8 mouse cellular contexts compared by ENCODE assay signal in the genomic region with DNA sequence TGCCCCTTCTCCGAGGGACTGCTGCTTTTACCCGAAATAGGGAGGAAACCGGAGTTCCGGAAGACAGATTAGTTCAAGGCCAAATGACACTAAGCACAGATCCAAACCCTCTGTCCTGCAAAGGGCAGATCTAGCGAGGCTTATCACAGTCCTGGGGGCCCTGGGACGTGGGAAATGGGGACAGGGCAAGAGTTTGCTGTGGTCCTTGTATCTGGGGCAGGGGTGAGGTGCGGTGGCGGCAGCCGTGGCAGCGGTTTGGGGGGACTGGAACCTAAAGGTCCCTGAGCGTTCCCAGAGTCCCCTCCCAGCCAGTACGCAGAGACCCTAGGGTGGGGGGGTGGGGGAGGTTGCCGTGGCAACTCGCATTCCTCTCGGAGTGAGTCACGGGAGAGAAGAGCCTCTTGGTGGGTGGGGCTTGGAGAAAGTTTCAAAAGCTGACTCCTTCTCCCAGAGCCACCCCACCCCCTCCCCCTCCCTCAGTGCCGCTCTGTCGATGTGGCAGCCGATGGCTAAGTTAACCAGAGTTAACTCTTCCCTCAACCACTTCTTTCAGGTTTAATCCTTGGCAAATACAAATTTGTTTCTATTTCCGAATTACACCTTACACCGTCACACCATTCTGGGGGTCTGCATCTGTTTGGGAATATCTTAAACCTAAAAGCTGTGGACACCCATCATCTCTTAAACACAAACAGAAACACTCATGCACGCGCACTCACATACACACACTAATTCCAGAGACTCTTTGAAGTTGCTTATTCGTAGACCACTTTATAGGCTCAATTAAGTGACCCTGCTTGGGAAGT. TPM values are rescaled to one million over a fixed set of nuclear protein-coding genes. Genes with fewer than 3 reads are reported as not detected.
DNase-seq lines count a peak whose midpoint lies in the region; ATAC-seq lines count a peak whose summit lies in the region.

No protein-coding gene starts in this region.

- no peaks in the 10 kb centered on the region for H3K27me3 ChIP-seq in forebrain, embryonic 13.5 days
- H3K27me3 ChIP-seq in hindbrain, embryonic 12.5 days, result 0 out of 2 replicates have a peak, but pooled peaks cover 3% of the 10 kb centered on the region
- H3K27me3 ChIP-seq in liver, embryonic 12.5 days (replicated peaks), result peaks cover 11% of the 10 kb centered on the region; the same call in 1 of the 2 replicates
- H3K27me3 ChIP-seq in neural tube, embryonic 13.5 days, result no peaks in the 10 kb centered on the region

- 1% methylated on average over 24 of the region's 24 CpGs for WGBS in forebrain, embryonic 13.5 days
- WGBS in hindbrain, embryonic 12.5 days, result 1% methylated on average over 24 of the region's 24 CpGs
- 3% methylated on average over 24 of the region's 24 CpGs for WGBS in liver, embryonic 12.5 days (ENCODE audit: insufficient replicate concordance)
- 2% methylated on average over 24 of the region's 24 CpGs for WGBS in neural tube, embryonic 13.5 days

- ATAC-seq in forebrain, embryonic 13.5 days, result peak; percentile 85
- peak; percentile 76 for ATAC-seq in hindbrain, embryonic 12.5 days (ENCODE audit: low FRiP score)
- ATAC-seq in liver, embryonic 12.5 days, result no peak
- peak; percentile 42; the same call in 1 of the 2 replicates for ATAC-seq in neural tube, embryonic 13.5 days (ENCODE audit: low read depth)
- ATAC-seq in erythroid progenitor cell, adult 5-6 weeks (replicated peaks; ENCODE audit: low FRiP score, poor library complexity, severe bottlenecking), result no peak
- ATAC-seq in frontal cortex, adult (ENCODE audit: low TSS enrichment), result no peak

- H3K36me3 ChIP-seq in forebrain, embryonic 13.5 days (ENCODE audit: poor library complexity, severe bottlenecking), result no peaks in the 10 kb centered on the region
- H3K36me3 ChIP-seq in hindbrain, embryonic 12.5 days, result no peaks in the 10 kb centered on the region
- no peaks in the 10 kb centered on the region for H3K36me3 ChIP-seq in liver, embryonic 12.5 days
- H3K36me3 ChIP-seq in neural tube, embryonic 13.5 days, result no peaks in the 10 kb centered on the region

- peak overlapping the region; percentile 37 for H3K4me3 ChIP-seq in forebrain, embryonic 13.5 days
- peak overlapping the region; percentile 45 for H3K4me3 ChIP-seq in hindbrain, embryonic 12.5 days
- peak overlapping the region; percentile 47 for H3K4me3 ChIP-seq in liver, embryonic 12.5 days
- peak overlapping the region; percentile 45 for H3K4me3 ChIP-seq in neural tube, embryonic 13.5 days

- H3K4me1 ChIP-seq in forebrain, embryonic 13.5 days, result peaks cover 30% of the 10 kb centered on the region
- peaks cover 52% of the 10 kb centered on the region for H3K4me1 ChIP-seq in hindbrain, embryonic 12.5 days
- H3K4me1 ChIP-seq in liver, embryonic 12.5 days, result peaks cover 50% of the 10 kb centered on the region
- peaks cover 44% of the 10 kb centered on the region for H3K4me1 ChIP-seq in neural tube, embryonic 13.5 days (replicated peaks)

- peak overlapping the region; percentile 58 for H3K9ac ChIP-seq in forebrain, embryonic 13.5 days
- peak overlapping the region; percentile 71 for H3K9ac ChIP-seq in hindbrain, embryonic 12.5 days
- H3K9ac ChIP-seq in liver, embryonic 12.5 days, result peak overlapping the region; percentile 52; the same call in 1 of the 2 replicates
- H3K9ac ChIP-seq in neural tube, embryonic 13.5 days, result peak overlapping the region; percentile 72

- peak overlapping the region; percentile 63 for H3K4me2 ChIP-seq in forebrain, embryonic 13.5 days
- H3K4me2 ChIP-seq in hindbrain, embryonic 12.5 days (replicated peaks), result peak overlapping the region; percentile 56
- peak overlapping the region; percentile 64 for H3K4me2 ChIP-seq in liver, embryonic 12.5 days
- peak overlapping the region; percentile 53 for H3K4me2 ChIP-seq in neural tube, embryonic 13.5 days

- DNase-seq in urinary bladder, postnatal 14 days (ENCODE audit: low spot score), result peak; percentile 74
- DNase-seq in urinary bladder, adult 2 months (ENCODE audit: low spot score), result no peak

- H3K9me3 ChIP-seq in forebrain, embryonic 13.5 days (replicated peaks), result no peaks in the 10 kb centered on the region
- H3K9me3 ChIP-seq in hindbrain, embryonic 12.5 days (replicated peaks), result no peaks in the 10 kb centered on the region
- no peaks in the 10 kb centered on the region for H3K9me3 ChIP-seq in liver, embryonic 12.5 days (replicated peaks)
- no peaks in the 10 kb centered on the region for H3K9me3 ChIP-seq in neural tube, embryonic 13.5 days

- peak overlapping the region; percentile 58; the same call in 1 of the 2 replicates for H3K27ac ChIP-seq in forebrain, embryonic 13.5 days
- H3K27ac ChIP-seq in hindbrain, embryonic 12.5 days, result peak overlapping the region; percentile 89
- peak overlapping the region; percentile 68 for H3K27ac ChIP-seq in liver, embryonic 12.5 days
- peak overlapping the region; percentile 86 for H3K27ac ChIP-seq in neural tube, embryonic 13.5 days (replicated peaks)

RNA-seq across cellular contexts. Expression of gene Sparc, which starts 4.9 kb away (rescaled TPM):
- 3,106 and 3,504 TPM in 2 replicates for polyA plus RNA-seq in urinary bladder, adult 2 months (2012; rRNA removed)
- polyA plus RNA-seq in forebrain, embryonic 13.5 days (2015; fragmentation: Nextera tagmentation; extraction: Ambion mirVana), result 273 and 289 TPM in 2 replicates
- polyA plus RNA-seq in hindbrain, embryonic 12.5 days (2016; fragmentation: Nextera tagmentation; extraction: Ambion mirVana), result 743 and 783 TPM in 2 replicates
- 167 and 173 TPM in 2 replicates for polyA plus RNA-seq in liver, embryonic 12.5 days (2016; fragmentation: Nextera tagmentation; extraction: Ambion mirVana)
- 730 and 747 TPM in 2 replicates for polyA plus RNA-seq in neural tube, embryonic 13.5 days (2015; fragmentation: Nextera tagmentation; extraction: Ambion mirVana)
- total RNA-seq in erythroid progenitor cell, adult 5-6 weeks (2015; ENCODE audit: low replicate concordance), result 1.8 and 3.8 TPM in 2 replicates
- total RNA-seq in erythroid progenitor cell, adult 5-6 weeks (2017; ENCODE audit: low replicate concordance), result 1.9 and 9.3 TPM in 2 replicates

RNA-seq across cellular contexts. Expression of gene Atox1, which starts 42.9 kb away (rescaled TPM):
- 382 and 536 TPM in 2 replicates for polyA plus RNA-seq in urinary bladder, adult 2 months (2012; rRNA removed)
- 260 and 278 TPM in 2 replicates for polyA plus RNA-seq in forebrain, embryonic 13.5 days (2015; fragmentation: Nextera tagmentation; extraction: Ambion mirVana)
- 236 and 284 TPM in 2 replicates for polyA plus RNA-seq in hindbrain, embryonic 12.5 days (2016; fragmentation: Nextera tagmentation; extraction: Ambion mirVana)
- polyA plus RNA-seq in liver, embryonic 12.5 days (2016; fragmentation: Nextera tagmentation; extraction: Ambion mirVana), result 203 and 210 TPM in 2 replicates
- polyA plus RNA-seq in neural tube, embryonic 13.5 days (2015; fragmentation: Nextera tagmentation; extraction: Ambion mirVana), result 281 and 343 TPM in 2 replicates
- total RNA-seq in erythroid progenitor cell, adult 5-6 weeks (2015; ENCODE audit: low replicate concordance), result 24.3 and 114 TPM in 2 replicates
- 18.5 TPM in 1 of 2 replicates, not detected in the other for total RNA-seq in erythroid progenitor cell, adult 5-6 weeks (2017; ENCODE audit: low replicate concordance)

RNA-seq across cellular contexts. Expression of gene G3bp1, which starts 51.4 kb away (rescaled TPM):
- 41.6 and 41.8 TPM in 2 replicates for polyA plus RNA-seq in urinary bladder, adult 2 months (2012; rRNA removed)
- polyA plus RNA-seq in forebrain, embryonic 13.5 days (2015; fragmentation: Nextera tagmentation; extraction: Ambion mirVana), result 182 and 199 TPM in 2 replicates
- polyA plus RNA-seq in hindbrain, embryonic 12.5 days (2016; fragmentation: Nextera tagmentation; extraction: Ambion mirVana), result 184 and 189 TPM in 2 replicates
- polyA plus RNA-seq in liver, embryonic 12.5 days (2016; fragmentation: Nextera tagmentation; extraction: Ambion mirVana), result 136 TPM in 2 replicates
- polyA plus RNA-seq in neural tube, embryonic 13.5 days (2015; fragmentation: Nextera tagmentation; extraction: Ambion mirVana), result 111 and 119 TPM in 2 replicates
- 27.7 and 35.7 TPM in 2 replicates for total RNA-seq in erythroid progenitor cell, adult 5-6 weeks (2015; ENCODE audit: low replicate concordance)
- 22.5 and 28.2 TPM in 2 replicates for total RNA-seq in erythroid progenitor cell, adult 5-6 weeks (2017; ENCODE audit: low replicate concordance)

Comparison
In these comparisons a context has a peak if more than half of its experiments do, and no peak if none do; other contexts are left out.
1. ATAC-seq: peak in forebrain, embryonic 13.5 days (single experiment), hindbrain, embryonic 12.5 days (single experiment) and neural tube, embryonic 13.5 days (single experiment); none in liver, embryonic 12.5 days (single experiment), erythroid progenitor cell, adult 5-6 weeks (single experiment) and frontal cortex, adult (single experiment).
2. Peak in every context shown above with its lines, with median percentiles within 50 percentile points of each other: H3K27ac ChIP-seq, H3K4me2 ChIP-seq, H3K4me3 ChIP-seq and H3K9ac ChIP-seq.